In genomic region chr4:151127636-151128548, GRCm38 (mm10) we compare ENCODE assay signal across 10 mouse cellular contexts. TPM values are rescaled to one million over a fixed set of nuclear protein-coding genes. Genes with fewer than 3 reads are reported as not detected.
DNase-seq lines count a peak whose midpoint lies in the region; ATAC-seq lines count a peak whose summit lies in the region.
"Had no signal": no experiment of that assay in that cellular context is flagged by ENCODE, and none has a peak within 500 bp of the region (broad histone marks: within the 10 kb centered on the region; RNA-seq: fewer than 3 reads in every experiment).

No protein-coding gene starts in this region.

- H3K4me1 ChIP-seq in heart, embryonic 13.5 days: peaks cover 59% of the 10 kb centered on the region
- H3K4me1 ChIP-seq in hindbrain, embryonic 16.5 days (ENCODE audit: control insufficient read depth, insufficient read depth, low read depth, low read length): peaks cover 36% of the 10 kb centered on the region
- peaks cover 28% of the 10 kb centered on the region for H3K4me1 ChIP-seq in neural tube, embryonic 11.5 days (ENCODE audit: control insufficient read depth, insufficient read depth, low read length)

- peak overlapping the region; percentile 83 for H3K4me2 ChIP-seq in heart, embryonic 13.5 days
- H3K4me2 ChIP-seq in hindbrain, embryonic 16.5 days (ENCODE audit: low read length): peak overlapping the region; percentile 77
- H3K4me2 ChIP-seq in neural tube, embryonic 11.5 days (ENCODE audit: low read depth): peak overlapping the region; percentile 85

- H3K9ac ChIP-seq in heart, embryonic 13.5 days: peak overlapping the region; percentile 92
- peak overlapping the region; percentile 83 for H3K9ac ChIP-seq in hindbrain, embryonic 16.5 days (ENCODE audit: low read depth, low read length)
- H3K9ac ChIP-seq in neural tube, embryonic 11.5 days (ENCODE audit: low read length): peak overlapping the region; percentile 99

- ATAC-seq in heart, embryonic 13.5 days (ENCODE audit: extremely low read depth, insufficient number of reproducible peaks, low FRiP score, low TSS enrichment): no peak
- peak; percentile 1 for ATAC-seq in hindbrain, embryonic 16.5 days
- ATAC-seq in neural tube, embryonic 11.5 days (ENCODE audit: insufficient read depth, low FRiP score, low TSS enrichment): peak; percentile 59
- ATAC-seq in inflammation-experienced regulatory T-cells, adult 6 months: no peak

- no peaks in the 10 kb centered on the region for H3K9me3 ChIP-seq in heart, embryonic 13.5 days
- H3K9me3 ChIP-seq in hindbrain, embryonic 16.5 days (ENCODE audit: control insufficient read depth, low read length): no peaks in the 10 kb centered on the region
- no peaks in the 10 kb centered on the region for H3K9me3 ChIP-seq in neural tube, embryonic 11.5 days (ENCODE audit: control insufficient read depth, low read length)

- DNase-seq in heart, adult 9 months (ENCODE audit: low spot score in 2 of 2): no peak
- DNase-seq in embryo, embryonic 11 days: peak; percentile 72
- DNase-seq in neural tube, embryonic 11.5 days (ENCODE audit: low spot score): peak; percentile 66
- DNase-seq in urinary bladder, postnatal 25 days (ENCODE audit: low spot score): no peak
- no peak for DNase-seq in adrenal gland, adult 18-20 months (ENCODE audit: low spot score in 2 of 2)

- peak overlapping the region; percentile 75 for H3K4me3 ChIP-seq in heart, embryonic 13.5 days
- H3K4me3 ChIP-seq in hindbrain, embryonic 16.5 days (ENCODE audit: low read length): peak overlapping the region; percentile 50
- peak overlapping the region; percentile 61 for H3K4me3 ChIP-seq in neural tube, embryonic 11.5 days (ENCODE audit: low read depth, low read length)
- H3K4me3 ChIP-seq: myocyte had no signal

- H3K27me3 ChIP-seq in heart, embryonic 13.5 days (replicated peaks): peaks cover 21% of the 10 kb centered on the region; the same call in 1 of the 2 replicates
- no peaks in the 10 kb centered on the region for H3K27me3 ChIP-seq in hindbrain, embryonic 16.5 days (replicated peaks; ENCODE audit: control insufficient read depth, insufficient read depth, low read length)
- H3K27me3 ChIP-seq in neural tube, embryonic 11.5 days (ENCODE audit: control insufficient read depth, insufficient read depth, low read length): no peaks in the 10 kb centered on the region

- H3K27ac ChIP-seq in heart, embryonic 13.5 days (replicated peaks): peak overlapping the region; percentile 90
- peak overlapping the region; percentile 99 for H3K27ac ChIP-seq in hindbrain, embryonic 16.5 days (ENCODE audit: low read depth, low read length)
- H3K27ac ChIP-seq in neural tube, embryonic 11.5 days (ENCODE audit: low read depth, low read length): peak overlapping the region; percentile 99

- 12% methylated on average over 9 of the region's 10 CpGs for WGBS in heart, embryonic 13.5 days
- 2% methylated on average over 9 of the region's 10 CpGs for WGBS in hindbrain, embryonic 16.5 days
- 6% methylated on average over 9 of the region's 10 CpGs for WGBS in neural tube, embryonic 11.5 days

- H3K36me3 ChIP-seq in heart, embryonic 13.5 days: no peaks in the 10 kb centered on the region
- no peaks in the 10 kb centered on the region for H3K36me3 ChIP-seq in hindbrain, embryonic 16.5 days (ENCODE audit: control insufficient read depth, insufficient read depth, low read length)
- H3K36me3 ChIP-seq in neural tube, embryonic 11.5 days (ENCODE audit: control insufficient read depth, insufficient read depth, low read length): no peaks in the 10 kb centered on the region

RNA-seq across cellular contexts. Expression of gene Gm13090, which starts 38.5 kb away (rescaled TPM):
- not detected in 2 replicates for polyA plus RNA-seq in heart, embryonic 13.5 days (2015; fragmentation: Nextera tagmentation; extraction: Ambion mirVana)
- polyA plus RNA-seq in hindbrain, embryonic 16.5 days (2015; fragmentation: Nextera tagmentation; extraction: Ambion mirVana): not detected in 2 replicates
- polyA plus RNA-seq in neural tube, embryonic 11.5 days (2014; fragmentation: Nextera tagmentation; extraction: Ambion mirVana): 0.54 TPM in 1 of 2 replicates, not detected in the other
- polyA plus RNA-seq in inflammation-experienced regulatory T-cells, adult 6 months (2017; shearing (Covaris generic)): not detected
- not detected for total RNA-seq in adrenal gland, adult 18-20 months (2021)
- total RNA-seq: MEL had no signal
- polyA plus RNA-seq: myocyte had no signal

Comparison
In these comparisons a context has a peak if more than half of its experiments do, and no peak if none do; other contexts are left out.
1. ATAC-seq: peak in hindbrain, embryonic 16.5 days (single experiment) and neural tube, embryonic 11.5 days (single experiment); none in heart, embryonic 13.5 days (single experiment) and inflammation-experienced regulatory T-cells, adult 6 months (single experiment).
2. DNase-seq: peak in embryo, embryonic 11 days (single experiment) and neural tube, embryonic 11.5 days (single experiment); none in heart, adult 9 months (0 of 2), urinary bladder, postnatal 25 days (single experiment) and adrenal gland, adult 18-20 months (0 of 2).
3. Peak in every context shown above with its lines, with median percentiles within 50 percentile points of each other: H3K27ac ChIP-seq, H3K4me2 ChIP-seq, H3K4me3 ChIP-seq and H3K9ac ChIP-seq.